Mouse (Mus musculus): Measurements from ENCODE around the gene Rhof.
A peak's percentile ranks its signal among the peaks of the same experiment; 100 is the strongest.

Gene Rhof

DNA sequence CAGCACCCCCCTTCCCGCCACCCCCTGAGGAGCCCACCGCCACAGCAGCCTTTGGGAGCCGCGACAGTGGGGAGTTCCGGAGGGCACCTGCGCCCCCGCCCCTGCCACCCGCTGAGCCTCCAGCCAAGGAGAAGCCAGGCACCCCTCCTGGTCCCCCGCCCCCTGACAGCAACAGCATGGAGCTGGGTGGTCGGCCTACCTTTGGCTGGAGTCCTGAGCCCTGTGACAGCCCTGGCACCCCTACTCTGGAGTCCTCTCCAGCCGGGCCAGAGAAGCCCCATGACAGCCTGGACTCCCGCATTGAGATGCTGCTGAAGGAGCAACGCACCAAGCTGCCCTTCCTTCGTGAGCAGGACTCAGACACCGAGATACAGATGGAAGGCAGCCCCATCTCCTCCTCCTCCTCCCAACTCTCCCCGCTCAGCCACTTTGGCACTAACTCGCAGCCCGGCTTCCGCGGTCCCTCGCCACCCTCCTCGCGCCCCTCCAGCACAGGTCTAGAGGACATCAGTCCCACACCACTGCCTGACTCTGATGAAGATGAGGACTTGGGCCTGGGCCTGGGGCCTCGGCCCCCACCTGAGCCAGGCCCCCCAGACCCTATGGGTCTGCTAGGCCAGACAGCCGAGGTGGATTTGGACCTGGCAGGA, 15.7 kb upstream of the Rhof start:
- no peak for DNase-seq (ENCODE audit: low read depth)

DNA sequence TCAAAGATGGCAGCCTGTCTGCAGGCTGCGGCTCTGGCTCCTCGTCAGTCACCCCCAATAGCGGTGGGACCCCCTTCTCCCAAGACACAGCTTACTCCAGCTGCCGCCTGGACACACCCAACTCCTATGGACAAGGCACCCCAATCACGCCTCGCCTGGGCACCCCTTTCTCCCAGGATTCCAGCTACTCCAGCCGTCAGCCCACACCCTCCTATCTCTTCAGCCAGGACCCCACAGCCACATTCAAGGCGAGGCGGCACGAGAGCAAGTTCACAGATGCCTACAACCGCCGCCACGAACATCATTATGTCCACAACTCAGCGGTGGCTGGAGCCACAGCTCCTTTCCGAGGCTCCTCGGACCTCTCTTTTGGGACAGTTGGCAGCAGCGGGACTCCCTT, 15.1 kb upstream of the Rhof start:
- no peak for DNase-seq (ENCODE audit: low read depth)

DNA sequence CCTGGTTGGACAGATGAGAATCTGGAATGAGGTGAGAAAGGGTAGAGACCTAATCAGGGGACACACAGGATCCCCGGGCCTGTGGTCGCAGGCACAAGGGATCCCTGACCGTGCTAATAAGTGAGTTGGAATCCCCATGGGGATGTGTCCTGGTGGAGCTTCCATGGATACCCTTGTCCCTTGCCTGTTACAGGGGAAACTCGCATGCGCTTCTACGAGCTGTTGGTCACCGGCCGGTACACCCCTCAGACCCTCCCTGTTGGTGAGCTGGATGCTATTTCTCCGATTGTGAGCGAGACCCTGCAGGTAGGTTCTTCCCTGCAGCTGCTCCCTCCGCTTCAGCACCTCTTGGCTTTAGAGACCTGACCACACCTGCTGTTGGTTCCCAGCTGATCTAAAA, 13.9 kb upstream of the Rhof start:
- no peak for DNase-seq (ENCODE audit: low read depth)

DNA sequence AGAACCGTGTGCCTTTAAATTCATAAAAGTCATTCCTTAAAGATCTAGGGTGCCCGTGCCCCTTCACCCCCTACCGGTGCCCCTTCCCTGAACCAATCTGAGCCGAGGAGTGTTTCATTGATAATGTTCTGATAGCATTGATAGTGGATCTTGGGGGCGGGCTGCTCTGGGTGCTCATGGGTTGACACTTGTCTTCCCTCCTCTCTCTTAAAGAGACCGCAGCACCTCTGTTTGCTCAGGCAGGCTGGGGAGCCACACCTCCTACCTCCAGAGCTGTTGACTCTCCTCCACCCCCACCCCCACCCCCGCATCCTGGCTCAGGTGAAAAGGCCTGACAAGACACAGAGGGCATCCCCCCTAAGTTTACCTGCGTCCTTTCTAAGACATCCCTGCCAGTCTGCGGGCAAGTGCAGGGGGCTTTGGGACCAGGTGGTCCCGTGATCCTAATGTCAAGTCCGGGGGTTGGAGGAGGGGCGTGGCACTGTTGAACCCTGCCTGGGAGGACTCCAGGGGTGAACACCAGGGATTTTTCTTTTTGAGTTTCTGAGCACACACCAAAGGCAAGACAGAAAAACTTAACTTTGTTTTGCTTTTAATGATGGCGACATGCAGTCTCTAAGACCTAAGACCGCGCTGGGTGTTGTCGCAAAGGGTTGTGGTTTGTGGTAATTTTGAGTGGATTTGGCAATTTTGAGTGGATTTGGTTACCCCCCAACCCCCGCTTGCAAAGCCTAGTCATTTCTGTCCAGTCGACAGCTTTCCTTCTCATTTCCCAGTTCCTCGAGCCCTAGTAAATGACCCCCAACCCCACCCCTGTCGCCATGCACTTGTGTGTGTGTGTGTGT, 12.5 kb upstream of the Rhof start:
- DNase-seq (ENCODE audit: low read depth) = peak; percentile 80

DNA sequence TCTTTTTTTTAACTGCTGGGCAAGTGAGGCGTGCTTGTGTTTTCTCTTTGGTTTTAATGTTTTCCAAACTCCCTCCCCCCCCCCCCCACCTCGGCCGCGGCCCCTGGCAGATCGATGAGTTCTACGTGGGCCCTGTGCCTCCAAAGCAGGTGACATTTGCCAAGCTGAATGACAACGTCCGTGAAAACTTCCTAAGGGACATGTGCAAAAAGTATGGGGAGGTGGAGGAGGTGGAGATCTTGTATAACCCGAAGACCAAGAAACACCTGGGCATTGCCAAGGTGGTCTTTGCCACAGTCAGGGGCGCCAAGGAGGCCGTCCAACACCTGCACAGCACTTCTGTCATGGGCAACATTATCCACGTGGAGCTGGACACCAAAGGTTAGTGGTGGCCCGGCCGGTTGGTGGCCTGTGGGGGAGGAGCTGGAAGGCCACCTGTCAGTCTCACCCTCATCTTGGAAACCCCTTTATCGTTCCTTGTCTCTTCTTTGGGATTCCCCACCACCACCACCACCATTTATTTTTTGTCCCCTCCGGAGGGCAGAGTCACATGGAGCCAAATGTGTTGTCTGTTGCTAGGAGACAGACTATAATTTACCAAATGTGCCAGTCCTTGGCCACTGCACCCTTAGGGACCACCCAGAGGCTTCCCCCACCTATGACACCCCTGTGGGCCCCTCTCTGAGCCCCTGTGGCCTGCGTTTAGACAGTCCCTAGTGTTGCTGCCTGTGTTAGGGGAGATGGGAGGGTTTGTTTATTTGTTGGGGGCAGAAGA, 11.7 kb upstream of the Rhof start:
- DNase-seq (ENCODE audit: low read depth) = peak; percentile 74

DNA sequence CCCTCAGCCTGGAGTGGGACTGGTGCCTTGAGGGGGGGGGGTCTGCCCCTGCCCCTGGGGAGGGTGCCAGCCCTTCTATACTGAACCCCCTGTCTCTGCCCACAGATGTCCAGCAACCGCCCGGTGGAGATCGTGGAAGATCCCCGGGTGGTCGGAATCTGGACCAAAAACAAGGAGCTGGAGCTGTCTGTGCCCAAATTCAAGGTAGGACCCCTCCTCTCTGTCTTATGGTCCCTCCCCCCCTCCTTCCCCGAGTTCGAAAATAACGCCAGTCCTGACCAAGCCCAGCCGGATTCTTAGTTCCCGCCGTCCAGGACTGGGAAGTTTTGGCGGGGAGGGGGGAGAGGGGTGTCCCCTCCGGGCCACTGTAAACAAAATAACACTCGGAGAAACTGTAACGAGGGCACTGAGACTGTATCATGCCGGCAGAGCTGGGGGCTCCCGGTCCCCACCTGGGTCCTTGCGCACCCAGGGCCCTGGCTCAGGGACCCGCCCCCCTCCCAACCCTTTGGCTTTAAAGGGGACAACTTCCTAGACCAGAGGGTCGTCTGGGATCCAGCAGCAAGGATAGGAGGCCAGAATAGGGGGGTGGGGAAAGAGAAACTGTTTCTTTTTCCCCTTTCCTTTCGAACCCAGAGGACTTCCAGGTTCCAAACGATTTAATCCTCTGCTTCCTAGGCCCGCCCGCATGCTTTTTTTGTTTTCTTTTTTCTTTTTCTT, 10.9 kb upstream of the Rhof start:
- DNase-seq (ENCODE audit: low read depth) = peak; percentile 72

DNA sequence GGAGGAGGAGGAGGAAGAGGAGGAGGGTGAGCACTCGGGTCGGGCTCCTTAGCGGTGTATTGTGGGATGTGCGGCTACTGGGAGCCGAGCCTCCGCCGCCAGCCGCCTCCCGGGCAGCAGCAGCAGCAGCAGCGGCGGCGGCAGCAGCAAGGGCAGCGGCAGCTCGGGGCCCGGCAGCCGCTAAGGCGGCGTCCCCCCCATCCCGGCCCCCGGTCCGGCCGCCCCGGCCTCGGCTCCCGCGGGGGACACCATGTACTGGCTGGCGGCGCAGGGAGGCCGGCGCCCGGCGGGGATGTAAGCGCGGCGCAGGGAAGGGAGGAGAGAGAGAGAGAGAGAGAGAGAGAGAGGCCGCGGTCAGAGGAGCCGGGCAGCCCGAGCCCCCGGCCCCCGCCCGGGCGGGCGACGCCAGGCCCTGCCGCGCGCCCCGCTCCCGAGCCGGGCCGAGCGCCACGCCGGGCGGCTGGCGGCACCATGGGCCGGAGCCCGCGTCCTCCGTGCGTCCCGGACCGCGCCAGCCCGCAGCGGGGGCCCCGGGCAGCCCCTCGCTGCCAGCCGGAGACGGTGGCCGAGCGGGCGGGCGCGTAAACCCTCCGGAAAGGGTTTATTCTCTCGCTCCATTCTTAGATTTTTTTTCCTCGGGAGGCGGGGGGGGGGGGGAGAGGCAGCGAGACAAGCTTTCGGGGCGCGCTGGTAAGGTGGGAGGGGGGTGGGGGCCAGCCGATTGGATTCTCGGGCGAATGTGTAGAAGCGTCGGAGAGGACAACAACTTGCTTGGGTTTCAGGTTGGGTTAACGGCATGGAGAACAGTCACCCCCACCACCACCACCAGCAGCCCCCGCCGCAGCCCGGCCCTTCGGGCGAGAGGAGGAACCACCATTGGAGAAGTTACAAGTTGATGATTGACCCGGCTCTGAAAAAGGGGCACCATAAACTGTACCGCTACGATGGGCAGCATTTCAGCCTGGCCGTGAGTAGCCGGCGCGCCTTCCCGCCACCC, 10.0 kb upstream of the Rhof start, which contains the start of gene Setd1b:
Gene Setd1b, plus strand, starts transcription at position 33 of the 997 bp plus-strand sequence.
- peak; percentile 48 for DNase-seq (ENCODE audit: low read depth)

DNA sequence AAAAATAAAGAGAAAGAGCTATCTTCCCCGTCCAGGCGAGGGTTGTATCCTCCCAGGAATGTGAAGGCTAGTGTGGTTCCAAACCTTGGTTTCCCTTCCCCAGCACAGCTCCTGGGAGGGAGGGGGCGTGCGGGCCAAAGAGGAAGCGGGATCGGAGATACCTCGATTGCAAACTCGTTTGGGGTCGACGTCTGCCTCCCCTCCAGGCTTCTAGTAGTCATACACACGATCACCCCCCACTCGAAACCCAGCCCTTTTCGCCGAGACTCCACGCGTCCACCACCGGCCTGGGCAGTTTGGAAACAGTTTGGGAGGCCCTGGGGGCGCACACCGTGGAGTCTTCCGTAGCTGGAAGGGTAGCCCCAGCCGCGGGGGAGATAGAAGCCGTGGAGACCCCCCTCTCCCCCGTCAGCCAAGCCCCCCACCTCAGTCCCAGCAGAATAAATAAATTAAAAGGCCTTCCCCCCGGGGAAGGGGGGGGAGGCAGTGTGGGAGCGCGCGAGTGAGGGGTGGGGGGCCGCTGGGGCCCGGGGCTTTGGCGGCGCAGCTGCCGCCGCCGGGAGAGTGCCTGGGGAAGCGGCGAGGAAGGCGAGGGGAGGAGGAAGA, 9.2 kb upstream of the Rhof start:
- DNase-seq (ENCODE audit: low read depth) = peak; percentile 66

DNA sequence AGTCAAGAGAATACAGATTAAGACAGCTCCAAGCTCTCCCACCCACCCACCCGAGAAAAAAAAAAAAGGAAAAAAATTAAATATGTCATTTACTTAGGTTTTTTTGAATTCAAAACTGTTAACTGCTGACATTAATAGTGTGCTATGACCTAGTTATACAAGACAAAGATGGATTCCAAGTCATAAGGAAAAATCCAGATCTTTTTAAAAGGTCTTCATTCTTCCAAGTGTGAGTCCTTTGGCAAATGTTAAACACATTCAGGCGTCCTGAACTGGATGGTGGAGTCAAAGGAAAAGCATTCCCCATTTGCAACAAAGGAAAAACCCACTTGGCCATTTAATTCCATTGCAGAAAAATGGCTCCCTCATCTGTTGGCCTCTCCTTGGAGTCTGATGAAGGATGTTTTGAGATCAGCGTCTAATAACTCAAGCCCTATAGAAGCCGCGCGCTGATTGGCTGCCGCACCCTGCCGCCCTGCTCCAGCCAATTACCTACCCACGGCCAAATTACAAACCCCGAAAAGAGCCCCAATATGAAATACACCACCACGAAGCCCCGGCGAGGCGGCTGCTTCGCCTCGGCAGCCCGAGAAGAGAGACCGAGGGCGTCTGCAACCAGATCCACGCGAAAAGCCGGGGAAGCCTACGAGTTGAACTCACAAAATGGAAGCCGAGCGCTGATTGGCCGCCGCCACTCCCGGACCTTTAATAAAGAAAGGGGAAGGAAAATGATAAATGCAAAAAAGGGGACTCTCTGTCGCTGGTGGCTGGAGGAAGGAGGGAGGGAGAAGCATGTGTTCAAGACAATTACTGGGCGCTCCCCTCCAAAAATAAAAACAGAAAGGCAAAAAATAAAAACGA, 8.4 kb upstream of the Rhof start:
- peak; percentile 93 for DNase-seq (ENCODE audit: low read depth)

DNA sequence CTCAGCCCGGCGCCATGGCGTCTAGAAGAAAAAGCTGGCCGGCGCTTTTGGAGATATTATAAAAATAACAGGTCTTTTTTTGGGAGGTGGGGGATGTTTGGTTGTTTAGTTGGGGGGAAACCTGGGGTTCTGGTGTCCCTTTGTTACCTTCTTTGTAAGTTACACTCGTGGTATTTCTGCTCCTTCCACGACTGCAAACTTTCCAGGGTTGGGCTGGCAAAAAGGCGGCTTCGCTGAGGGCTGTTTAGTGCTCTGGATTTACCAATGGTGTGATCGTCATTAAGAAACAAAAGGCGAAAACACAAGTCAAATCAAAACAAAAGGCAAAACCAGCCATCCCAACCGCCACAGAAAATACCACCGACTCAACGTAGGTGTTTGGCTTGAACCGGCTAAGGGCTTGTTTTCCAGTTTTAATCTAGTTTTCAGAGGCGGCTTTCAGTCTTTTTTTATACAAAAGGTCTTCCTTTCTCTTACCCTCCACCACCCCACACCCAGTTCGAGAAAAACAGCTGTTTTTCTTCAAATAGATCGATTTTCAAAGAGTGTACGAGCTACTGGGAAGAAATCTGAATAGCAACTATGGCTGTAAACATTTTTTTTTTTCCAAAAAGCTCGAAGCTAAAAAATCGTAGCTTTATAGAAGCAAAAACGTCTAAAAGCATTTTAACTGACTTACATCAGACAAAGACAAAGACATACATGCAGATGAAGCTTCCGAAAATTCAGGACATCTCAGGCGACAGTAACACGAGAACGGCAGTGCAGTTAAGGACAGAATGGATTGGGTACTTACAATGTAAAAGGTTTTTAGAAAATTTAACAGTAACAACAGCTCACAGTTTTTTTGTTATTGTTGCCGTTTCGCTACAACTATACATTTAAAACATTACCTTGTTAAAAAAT, 7.5 kb upstream of the Rhof start:
- DNase-seq (ENCODE audit: low read depth) = peak; percentile 85

DNA sequence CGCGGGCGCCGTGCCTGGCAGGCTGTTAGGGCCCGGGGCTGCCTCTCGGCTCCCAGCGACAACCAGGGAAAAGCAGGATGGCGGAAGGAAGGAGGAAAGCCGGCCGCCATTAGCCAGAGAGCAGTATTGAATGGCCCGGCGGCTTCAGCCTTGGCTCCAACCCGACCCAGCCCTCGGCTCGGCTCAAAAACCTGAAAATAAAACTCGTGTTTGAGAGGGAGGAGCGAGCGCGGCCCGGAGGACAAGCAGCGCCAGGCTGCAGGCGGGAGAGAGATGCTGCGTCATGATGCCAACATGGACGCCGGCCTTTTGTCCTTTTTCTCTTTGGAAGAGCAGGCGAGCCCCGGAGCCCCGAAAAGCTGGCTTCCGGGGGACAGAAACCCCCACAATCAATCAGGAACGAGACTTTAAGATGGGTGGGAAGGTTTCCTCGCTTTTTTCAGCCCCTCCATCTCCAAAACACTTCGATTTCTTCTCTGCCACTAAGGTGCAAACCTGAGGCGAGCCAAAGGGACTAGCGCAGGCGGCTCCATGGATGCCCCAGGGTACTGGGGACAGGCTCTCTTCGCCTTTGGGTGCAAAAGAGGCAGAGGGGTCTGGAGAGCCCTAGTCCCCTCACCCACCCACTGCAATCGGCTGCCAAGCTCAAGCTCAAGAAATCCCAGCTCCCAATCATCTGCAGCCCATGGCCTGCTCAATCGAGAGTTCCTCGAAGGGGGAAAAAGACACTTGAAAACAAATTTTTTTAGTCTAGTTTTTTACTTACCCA, 6.6 kb upstream of the Rhof start:
- DNase-seq (ENCODE audit: low read depth) = peak; percentile 88

DNA sequence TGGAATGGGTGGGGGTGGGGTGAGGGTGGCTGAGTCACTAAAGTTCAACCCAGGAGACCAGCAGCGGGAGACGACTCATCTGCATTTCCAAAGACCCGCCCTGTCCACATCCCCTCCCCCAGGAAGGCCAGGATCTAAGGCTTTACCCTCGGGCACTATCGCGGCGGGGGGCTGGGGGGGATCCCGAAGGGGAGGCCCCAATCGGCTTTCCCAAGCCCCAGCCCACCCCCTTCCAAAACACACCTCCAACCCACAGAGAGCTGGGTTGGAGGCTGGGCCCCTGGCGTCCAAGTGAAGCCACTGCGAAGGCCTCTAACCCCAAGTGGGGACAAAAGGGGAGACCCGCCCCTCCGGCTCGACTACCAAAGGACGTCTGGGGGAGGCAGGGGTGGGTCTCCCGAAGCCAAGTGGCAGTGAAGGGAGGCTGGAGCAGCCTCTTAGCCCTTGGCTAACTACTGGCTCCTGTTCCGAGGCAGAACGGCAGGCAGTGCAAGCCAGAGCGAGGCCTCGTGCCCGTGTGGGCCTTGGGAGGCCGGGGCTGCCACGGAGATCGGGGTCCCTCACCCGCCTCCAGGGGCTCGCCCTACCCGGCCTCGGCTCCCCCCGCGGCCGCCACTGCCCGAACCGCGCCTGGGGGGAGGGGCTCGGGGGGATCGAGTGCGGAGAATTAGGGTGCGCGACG, 5.9 kb upstream of the Rhof start:
- peak; percentile 80 for DNase-seq (ENCODE audit: low read depth)

DNA sequence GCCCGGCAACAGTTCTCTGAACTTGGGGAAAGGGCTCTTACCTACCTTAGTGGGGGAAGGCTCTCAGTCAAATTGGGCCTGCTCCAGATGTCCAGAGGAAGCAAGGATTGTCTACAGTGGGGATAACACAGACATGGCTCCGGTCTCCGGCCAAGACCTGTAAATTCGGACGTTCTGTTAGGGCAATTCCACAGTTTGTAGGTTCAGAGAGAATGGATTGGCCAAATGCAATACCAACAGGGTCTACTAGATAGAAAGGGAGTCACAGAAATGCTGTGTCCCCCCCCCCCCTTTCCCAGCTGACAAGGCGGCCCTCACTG, 5.4 kb upstream of the Rhof start:
- no peak for DNase-seq (ENCODE audit: low read depth)

DNA sequence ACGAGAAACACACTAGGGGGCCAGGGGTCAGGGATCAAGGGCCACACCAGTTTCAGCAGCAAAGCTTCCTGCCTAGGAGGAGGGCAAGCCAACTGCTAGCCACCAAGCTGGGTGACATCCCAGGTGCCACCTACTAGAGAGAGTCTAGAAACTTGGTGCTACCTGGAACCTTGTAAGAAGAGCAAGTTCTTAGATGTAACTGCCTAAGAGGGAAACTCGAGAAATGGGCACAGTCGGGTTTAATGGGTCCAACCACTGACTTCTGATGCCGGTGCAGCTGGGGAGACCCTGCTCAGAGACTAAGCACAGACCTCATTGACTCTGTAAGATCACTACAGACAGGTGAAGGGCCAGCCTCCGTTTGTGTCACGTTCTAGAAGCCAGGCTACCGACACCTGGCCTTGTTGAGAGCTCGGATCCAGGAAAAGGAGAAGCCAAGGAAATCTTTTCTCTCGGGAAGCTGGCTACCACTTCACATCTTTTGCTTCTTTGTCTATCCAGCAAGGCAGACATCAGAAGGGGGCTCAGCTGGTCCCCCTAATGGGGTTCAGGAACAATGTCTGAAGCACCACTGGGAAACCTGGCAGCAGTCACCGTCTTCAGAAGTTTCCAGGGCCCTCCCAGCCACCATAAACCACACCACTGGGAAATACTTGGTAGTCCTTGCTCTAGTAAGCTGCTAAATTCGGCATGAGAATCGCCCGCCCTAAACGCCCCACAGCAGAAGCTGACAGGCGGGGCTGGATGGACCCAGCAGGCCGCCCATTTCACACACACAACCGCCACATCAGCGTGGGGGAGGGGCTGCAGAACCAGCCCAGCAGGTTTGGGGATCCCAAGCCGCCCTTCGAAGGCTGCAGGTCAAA, 4.8 kb upstream of the Rhof start:
- DNase-seq (ENCODE audit: low read depth) = peak; percentile 86

DNA sequence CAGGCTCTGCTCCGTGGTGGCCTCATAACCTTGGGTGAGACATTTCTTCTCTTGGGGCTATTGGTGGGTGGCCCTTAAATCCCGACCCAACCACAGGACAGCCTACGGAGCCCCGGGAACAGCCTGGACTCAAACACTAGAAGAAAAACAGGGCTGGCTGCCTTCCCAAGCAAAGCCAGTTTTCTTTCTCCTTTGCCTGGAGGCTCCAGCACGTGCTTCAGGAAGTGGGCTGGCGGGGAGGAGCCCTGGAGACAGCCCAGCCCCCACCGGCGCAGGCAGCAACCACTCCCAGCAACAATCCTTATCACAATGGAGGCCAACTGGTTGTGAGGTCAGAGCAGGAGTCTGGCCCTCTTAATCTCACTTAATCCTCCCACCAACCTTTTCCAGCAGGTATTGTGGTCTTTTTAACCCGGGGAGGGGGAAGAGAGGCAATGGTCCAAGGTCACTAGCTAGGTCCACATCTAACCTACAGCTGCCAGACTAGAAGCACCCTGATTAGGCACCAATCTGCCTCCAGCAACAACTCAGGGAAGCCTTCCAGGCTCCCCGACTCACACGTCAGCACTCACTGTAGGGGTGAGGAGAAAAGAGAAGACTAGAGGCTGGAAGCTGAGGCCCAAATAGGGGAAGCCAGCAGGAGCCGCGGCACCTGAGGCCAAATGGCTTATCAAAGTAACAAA, 4.0 kb upstream of the Rhof start:
- peak; percentile 77 for DNase-seq (ENCODE audit: low read depth)

Measured in induced T-regulatory cell, adult 2 months (primary cell).